Mouse (Mus musculus): ENCODE data around the gene Col18a1. TPM values are rescaled to one million over a fixed set of nuclear protein-coding genes. Genes with fewer than 3 reads are reported as not detected.
A peak's percentile ranks its signal among the peaks of the same experiment; 100 is the strongest.

Col18a1 gene
- polyA plus RNA-seq, 1 experiment from 2014 or later = 167 TPM

DNA sequence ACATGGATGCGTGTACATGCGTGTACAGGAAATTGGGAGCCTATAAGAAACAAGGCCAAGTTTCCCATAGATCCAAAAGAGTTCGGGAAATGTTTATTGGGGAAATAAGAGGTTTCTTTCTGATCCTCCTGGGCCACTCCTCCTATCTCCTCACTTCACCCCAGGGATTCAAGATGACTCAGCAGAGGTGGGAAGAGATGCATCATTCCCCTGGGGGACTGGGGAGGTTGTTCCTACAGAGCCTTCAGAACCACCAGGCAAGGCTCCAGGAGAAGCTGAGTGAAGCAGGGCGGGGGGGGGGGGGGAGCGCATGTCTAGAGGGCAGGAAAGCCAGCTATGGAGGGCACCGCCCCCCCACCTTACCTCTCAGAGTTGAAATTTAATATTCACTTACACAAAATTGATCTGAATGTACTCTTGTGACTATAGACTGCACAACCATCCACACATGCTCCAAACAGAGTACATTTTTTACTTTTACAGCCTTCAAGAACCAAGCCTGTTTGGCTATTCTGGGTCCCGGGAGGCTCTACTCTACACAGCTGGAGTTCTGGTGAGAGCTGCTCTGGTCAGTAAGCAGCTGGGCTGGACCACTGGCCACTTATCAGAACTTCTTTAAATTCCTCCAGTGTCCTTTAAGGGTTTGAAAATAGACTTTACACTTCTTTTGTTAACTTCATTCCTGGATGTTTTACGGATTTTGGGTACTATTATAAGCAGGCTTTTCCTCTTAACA, 44.9 kb downstream of the Col18a1 start:
- Histone ChIP-seq H3K27me3 (ENCODE audit: insufficient read depth, low read length) (no peaks in the 10 kb centered on the region), H3K4me2 (ENCODE audit: low read depth, low read length) (no peak overlapping the region), H3K4me1 (ENCODE audit: insufficient read depth) (peaks cover 15% of the 10 kb centered on the region), H3K4me3 (ENCODE audit: low read depth, low read length) (no peak overlapping the region), H3K27ac (ENCODE audit: low read depth) (no peak overlapping the region), H3K9me3 (ENCODE audit: low read length) (no peaks in the 10 kb centered on the region), H3K9ac (replicated peaks) (no peak overlapping the region), H3K36me3 (replicated peaks; ENCODE audit: insufficient read depth, low read length) (no peaks in the 10 kb centered on the region)
- ATAC-seq = no peak
- DNase-seq = no peak
- WGBS (ENCODE audit: insufficient replicate concordance) = 84% methylated on average over 7 of the region's 8 CpGs
- TF ChIP-seq EP300 (IDR thresholded peaks at IDR 0.05; ENCODE audit: low read depth) (no peak), CTCF (IDR thresholded peaks at IDR 0.05; ENCODE audit: low read depth) (no peak)

- Histone ChIP-seq H3K27me3 (ENCODE audit: insufficient read depth, low read length) (no peaks in the 10 kb centered on the region), H3K9ac (replicated peaks) (no peak overlapping the region), H3K27ac (ENCODE audit: low read depth) (no peak overlapping the region), H3K36me3 (replicated peaks; ENCODE audit: insufficient read depth, low read length) (no peaks in the 10 kb centered on the region), H3K4me3 (ENCODE audit: low read depth, low read length) (no peak overlapping the region), H3K4me2 (ENCODE audit: low read depth, low read length) (no peak overlapping the region), H3K9me3 (ENCODE audit: low read length) (no peaks in the 10 kb centered on the region), H3K4me1 (ENCODE audit: insufficient read depth) (peaks cover 15% of the 10 kb centered on the region)
- DNase-seq (no peak), ATAC-seq (no peak)
- WGBS (ENCODE audit: insufficient replicate concordance) = 77% methylated on average over 4 of the region's 4 CpGs
- TF ChIP-seq CTCF (IDR thresholded peaks at IDR 0.05; ENCODE audit: low read depth) (peak; percentile 58), EP300 (IDR thresholded peaks at IDR 0.05; ENCODE audit: low read depth) (no peak)
Measured at GRCm38 (mm10) chr10:77120501-77120900, 45.8 kb downstream of the Col18a1 start.

DNA sequence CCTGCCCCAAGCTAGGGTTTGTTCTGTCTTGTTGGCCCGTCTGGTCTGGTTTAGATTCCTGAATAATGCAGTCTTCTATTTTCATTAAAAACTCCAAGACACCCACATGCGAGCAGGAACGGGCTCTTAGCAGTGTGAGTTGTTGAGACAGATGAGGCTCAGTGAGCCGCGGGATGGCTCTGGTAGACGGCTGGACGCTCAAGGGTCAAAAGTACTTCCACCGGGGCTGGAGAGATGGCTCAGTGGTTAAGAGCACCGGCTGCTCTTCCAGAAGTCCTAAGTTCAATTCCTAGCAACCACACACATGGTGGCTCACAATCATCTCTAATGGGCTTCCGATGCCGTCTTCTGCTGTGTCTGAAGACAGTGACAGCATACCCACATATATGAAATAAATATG, 46.9 kb downstream of the Col18a1 start:
- TF ChIP-seq EP300 (IDR thresholded peaks at IDR 0.05; ENCODE audit: low read depth) (no peak), CTCF (IDR thresholded peaks at IDR 0.05; ENCODE audit: low read depth) (no peak)
- no peak for ATAC-seq
- H3K9me3 ChIP-seq (ENCODE audit: low read length) = no peaks in the 10 kb centered on the region
- H3K4me3 ChIP-seq (ENCODE audit: low read depth, low read length) = no peak overlapping the region
- no peak overlapping the region for H3K27ac ChIP-seq (ENCODE audit: low read depth)
- H3K9ac ChIP-seq (replicated peaks) = no peak overlapping the region
- H3K27me3 ChIP-seq (ENCODE audit: insufficient read depth, low read length) = no peaks in the 10 kb centered on the region
- no peaks in the 10 kb centered on the region for H3K36me3 ChIP-seq (replicated peaks; ENCODE audit: insufficient read depth, low read length)
- H3K4me2 ChIP-seq (ENCODE audit: low read depth, low read length) = no peak overlapping the region
- peaks cover 13% of the 10 kb centered on the region for H3K4me1 ChIP-seq (ENCODE audit: insufficient read depth)
- 82% methylated on average over 11 of the region's 11 CpGs for WGBS (ENCODE audit: insufficient replicate concordance)
- DNase-seq = no peak

- Histone ChIP-seq H3K9me3 (ENCODE audit: low read length) (no peaks in the 10 kb centered on the region), H3K9ac (replicated peaks) (no peak overlapping the region), H3K4me3 (ENCODE audit: low read depth, low read length) (no peak overlapping the region), H3K4me1 (ENCODE audit: insufficient read depth) (peaks cover 13% of the 10 kb centered on the region), H3K36me3 (replicated peaks; ENCODE audit: insufficient read depth, low read length) (no peaks in the 10 kb centered on the region), H3K27ac (ENCODE audit: low read depth) (peak overlapping the region; percentile 72), H3K4me2 (ENCODE audit: low read depth, low read length) (no peak overlapping the region), H3K27me3 (ENCODE audit: insufficient read depth, low read length) (no peaks in the 10 kb centered on the region)
- ATAC-seq = no peak
- DNase-seq = peak; percentile 57
- 59% methylated on average over 1 of the region's 1 CpGs for WGBS (ENCODE audit: insufficient replicate concordance)
- TF ChIP-seq EP300 (IDR thresholded peaks at IDR 0.05; ENCODE audit: low read depth) (no peak), CTCF (IDR thresholded peaks at IDR 0.05; ENCODE audit: low read depth) (no peak)
Measured at GRCm38 (mm10) chr10:77118361-77118760, 48.0 kb downstream of the Col18a1 start.

DNA sequence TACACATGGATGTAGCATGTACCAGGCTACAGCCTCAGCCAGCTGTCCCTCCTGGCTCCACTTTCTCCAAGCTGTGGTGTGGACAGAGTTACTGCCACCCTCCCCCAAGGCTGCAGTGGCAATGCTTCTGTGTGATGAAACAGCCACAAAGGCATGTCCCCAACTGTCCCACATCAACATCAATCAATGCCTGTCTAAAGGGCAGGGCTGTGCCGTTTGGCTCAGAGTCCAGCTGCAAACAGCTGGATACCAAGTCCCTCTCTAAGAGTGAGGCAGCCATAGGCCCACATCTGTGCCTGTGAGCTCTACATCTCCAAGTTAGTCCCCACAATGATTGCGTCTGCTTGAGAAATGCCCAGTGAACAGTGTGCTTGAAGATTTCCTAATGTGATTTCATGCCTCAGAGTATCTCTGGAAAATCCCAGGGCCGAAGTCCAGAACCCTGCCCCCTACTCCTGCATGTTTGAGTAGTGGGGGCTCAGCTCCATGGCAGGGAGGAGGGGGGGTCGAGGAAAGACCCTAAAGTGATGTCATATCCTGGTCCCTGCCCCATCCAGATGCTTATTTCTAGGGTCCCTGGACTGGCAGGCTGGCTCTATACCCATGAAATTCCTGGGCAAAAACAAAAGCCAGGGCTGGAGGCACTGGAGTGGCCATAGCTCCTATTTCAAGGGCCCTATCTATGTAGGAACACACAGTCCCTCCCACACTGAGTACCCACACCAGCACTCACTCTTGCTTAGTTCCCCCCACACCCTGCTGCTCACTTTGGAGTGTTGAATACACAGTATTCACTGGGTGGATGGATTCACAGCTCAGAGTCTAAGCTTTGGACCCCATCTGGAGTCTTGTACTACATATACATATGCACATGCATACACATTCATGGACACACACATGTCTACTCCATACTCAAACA, 49.6 kb downstream of the Col18a1 start:
- 36% methylated on average over 4 of the region's 4 CpGs for WGBS (ENCODE audit: insufficient replicate concordance)
- Histone ChIP-seq H3K27ac (ENCODE audit: low read depth) (peak overlapping the region; percentile 84), H3K4me1 (ENCODE audit: insufficient read depth) (peaks cover 13% of the 10 kb centered on the region), H3K9me3 (ENCODE audit: low read length) (no peaks in the 10 kb centered on the region), H3K4me3 (ENCODE audit: low read depth, low read length) (no peak overlapping the region), H3K4me2 (ENCODE audit: low read depth, low read length) (peak overlapping the region; percentile 44), H3K27me3 (ENCODE audit: insufficient read depth, low read length) (no peaks in the 10 kb centered on the region), H3K36me3 (replicated peaks; ENCODE audit: insufficient read depth, low read length) (no peaks in the 10 kb centered on the region), H3K9ac (replicated peaks) (peak overlapping the region; percentile 50; the same call in 1 of the 2 replicates)
- ATAC-seq (peak; percentile 70), DNase-seq (peak; percentile 68)
- TF ChIP-seq EP300 (IDR thresholded peaks at IDR 0.05; ENCODE audit: low read depth) = peak; percentile 65
- no peak for TF ChIP-seq CTCF (IDR thresholded peaks at IDR 0.05; ENCODE audit: low read depth)

Measured in liver, postnatal 0 days (tissue).